Mouse (Mus musculus) lung, embryonic 14.5 days (tissue): Measurements from ENCODE around the gene Fgf6. TPM values are rescaled to one million over a fixed set of nuclear protein-coding genes. Genes with fewer than 3 reads are reported as not detected.

Experiments
- ATAC-seq: fragments of 200-750 bp; cut with Nextera tagmentation; 2 replicates; pipeline ENCODE4 v1.8.0; 2017; ENCODE audit warnings: mild to moderate bottlenecking, moderate TSS enrichment, moderate library complexity; ENCODE audit not compliant: insufficient read depth
- DNase-seq: peaks from one replicate; pipeline ENCODE4 v3.0.0-alpha.2; 2015
- H3K27ac ChIP-seq: fragments of 300-500 bp; sonication (generic); 2 replicates; pipeline ENCODE4 v1.5.1; 2014; ENCODE audit warnings: low read depth, mild to moderate bottlenecking, moderate library complexity
- H3K27me3 ChIP-seq: fragments of 300-500 bp; sonication (generic); 2 replicates; pipeline ENCODE4 v1.6.1; 2014; ENCODE audit warnings: low read length, control low read depth; ENCODE audit not compliant: insufficient read depth
- H3K36me3 ChIP-seq: fragments of 300-500 bp; sonication (generic); 2 replicates; pipeline ENCODE4 v1.6.1; 2014; ENCODE audit warnings: control low read depth; ENCODE audit not compliant: insufficient read depth
- H3K4me1 ChIP-seq: fragments of 300-500 bp; sonication (generic); 2 replicates; pipeline ENCODE4 v1.6.1; 2014; ENCODE audit warnings: antibody characterized with exemption, control low read depth; ENCODE audit not compliant: insufficient read depth
- H3K4me2 ChIP-seq: fragments of 300-500 bp; sonication (generic); 2 replicates; pipeline ENCODE4 v1.6.1; 2014; ENCODE audit warnings: mild to moderate bottlenecking
- H3K4me3 ChIP-seq: fragments of 300-500 bp; sonication (generic); 2 replicates; pipeline ENCODE4 v1.5.1; 2014; ENCODE audit warnings: low read depth, low read length
- H3K9ac ChIP-seq: fragments of 300-500 bp; sonication (generic); 2 replicates; pipeline ENCODE4 v1.6.1; 2014
- H3K9me3 ChIP-seq: fragments of 300-500 bp; sonication (generic); 2 replicates; pipeline ENCODE4 v1.6.1; 2016; ENCODE audit warnings: low read depth, low read length, control low read depth
- CTCF ChIP-seq: IDR thresholded peaks from 2 replicates; pipeline ENCODE4 v1.5.1; 2016; ENCODE audit warnings: antibody characterized with exemption, low read depth
- WGBS: fragments of 180-500 bp; shearing (Covaris S2); extraction: QIAGEN DNeasy Blood & Tissue Kit; methylation state at CpG from one replicate; pipeline ENCODE4 v1.1.7; 2014; 5-methylcytosine and 5-hydroxymethylcytosine counted together
- polyA plus RNA-seq: library from polyadenylated mRNA; unstranded; fragments of >200 nt; fragmentation: Nextera tagmentation; extraction: Ambion mirVana; gene quantifications from 2 replicates; pipeline ENCODE4 v1.2.1, GENCODE M21; 2014

Fgf6 gene
- polyA plus RNA-seq, 1 experiment from 2014 or later: not detected

- Histone ChIP-seq H3K36me3 (no peaks in the 10 kb centered on the region), H3K9ac (no peak overlapping the region), H3K4me2 (no peak overlapping the region), H3K4me1 (no peaks in the 10 kb centered on the region), H3K27me3 (no peaks in the 10 kb centered on the region), H3K9me3 (no peaks in the 10 kb centered on the region), H3K27ac (no peak overlapping the region), H3K4me3 (no peak overlapping the region)
- WGBS: 77% methylated on average over 3 of the region's 3 CpGs
- DNase-seq (no peak), ATAC-seq (no peak)
- no peak for TF ChIP-seq CTCF
These were observed 8.8 kb upstream of the Fgf6 start for GRCm38 (mm10) chr6:127006551-127006950.

GRCm38 (mm10) chr6:127010021-127010420 is 5.4 kb upstream of the Fgf6 start:
- no peak for TF ChIP-seq CTCF
- H3K4me3 ChIP-seq: no peak overlapping the region
- DNase-seq (no peak), ATAC-seq (no peak)
- no peak overlapping the region for H3K27ac ChIP-seq
- H3K4me2 ChIP-seq: no peak overlapping the region
- 89% methylated on average over 13 of the region's 13 CpGs for WGBS
- H3K4me1 ChIP-seq: no peaks in the 10 kb centered on the region
- no peaks in the 10 kb centered on the region for H3K36me3 ChIP-seq
- H3K9me3 ChIP-seq: no peaks in the 10 kb centered on the region
- H3K27me3 ChIP-seq: no peaks in the 10 kb centered on the region
- no peak overlapping the region for H3K9ac ChIP-seq

GRCm38 (mm10) chr6:127011947-127012535 is 3.3 kb upstream of the Fgf6 start:
- H3K9ac ChIP-seq: no peak overlapping the region
- DNase-seq: no peak
- TF ChIP-seq CTCF: no peak
- WGBS: 77% methylated on average over 13 of the region's 13 CpGs
- no peak overlapping the region for H3K4me2 ChIP-seq
- H3K4me3 ChIP-seq: no peak overlapping the region
- H3K27me3 ChIP-seq: no peaks in the 10 kb centered on the region
- no peaks in the 10 kb centered on the region for H3K4me1 ChIP-seq
- no peak for ATAC-seq
- no peaks in the 10 kb centered on the region for H3K9me3 ChIP-seq
- H3K36me3 ChIP-seq: no peaks in the 10 kb centered on the region
- H3K27ac ChIP-seq: no peak overlapping the region

GRCm38 (mm10) chr6:127019254-127019653 is 3.9 kb downstream of the Fgf6 start:
- H3K27me3 ChIP-seq: peaks cover 21% of the 10 kb centered on the region
- TF ChIP-seq CTCF: no peak
- no peaks in the 10 kb centered on the region for H3K9me3 ChIP-seq
- H3K36me3 ChIP-seq: no peaks in the 10 kb centered on the region
- H3K27ac ChIP-seq: no peak overlapping the region
- ATAC-seq: no peak
- H3K4me3 ChIP-seq: no peak overlapping the region
- no peak for DNase-seq
- no peaks in the 10 kb centered on the region for H3K4me1 ChIP-seq
- H3K4me2 ChIP-seq: no peak overlapping the region
- 3% methylated on average over 6 of the region's 6 CpGs for WGBS
- H3K9ac ChIP-seq: no peak overlapping the region

GRCm38 (mm10) chr6:127020431-127020830 is 5.0 kb downstream of the Fgf6 start:
- Histone ChIP-seq H3K4me3 (no peak overlapping the region), H3K4me2 (no peak overlapping the region), H3K36me3 (no peaks in the 10 kb centered on the region), H3K9me3 (no peaks in the 10 kb centered on the region), H3K27me3 (peaks cover 21% of the 10 kb centered on the region), H3K27ac (no peak overlapping the region), H3K4me1 (no peaks in the 10 kb centered on the region), H3K9ac (no peak overlapping the region)
- WGBS: 16% methylated on average over 13 of the region's 13 CpGs
- no peak for ATAC-seq
- no peak for DNase-seq
- no peak for TF ChIP-seq CTCF

- DNase-seq: no peak
- Histone ChIP-seq H3K4me2 (no peak overlapping the region), H3K4me1 (no peaks in the 10 kb centered on the region), H3K27me3 (peaks cover 17% of the 10 kb centered on the region), H3K9ac (no peak overlapping the region), H3K36me3 (no peaks in the 10 kb centered on the region), H3K27ac (no peak overlapping the region), H3K9me3 (no peaks in the 10 kb centered on the region), H3K4me3 (no peak overlapping the region)
- WGBS: 70% methylated on average over 7 of the region's 7 CpGs
- no peak for ATAC-seq
- no peak for TF ChIP-seq CTCF
These were observed 9.4 kb downstream of the Fgf6 start for GRCm38 (mm10) chr6:127024836-127025235.

GRCm38 (mm10) chr6:127034760-127035159 is 19.4 kb downstream of the Fgf6 start:
- WGBS: 13% methylated on average over 10 of the region's 10 CpGs
- Histone ChIP-seq H3K27ac (no peak overlapping the region), H3K9ac (0 out of 2 replicates have a peak overlapping the region, but pooled peaks have one; percentile 37), H3K4me3 (peak overlapping the region; percentile 34), H3K4me1 (no peaks in the 10 kb centered on the region), H3K27me3 (no peaks in the 10 kb centered on the region), H3K4me2 (peak overlapping the region; percentile 54), H3K9me3 (no peaks in the 10 kb centered on the region), H3K36me3 (no peaks in the 10 kb centered on the region)
- peak; percentile 85 for ATAC-seq
- DNase-seq: peak; percentile 84
- peak; percentile 84 for TF ChIP-seq CTCF

GRCm38 (mm10) chr6:127044909-127045308 is 29.5 kb downstream of the Fgf6 start:
- Histone ChIP-seq H3K9ac (no peak overlapping the region), H3K36me3 (no peaks in the 10 kb centered on the region), H3K27ac (no peak overlapping the region), H3K4me1 (peaks cover 8% of the 10 kb centered on the region; the same call in 1 of the 2 replicates), H3K27me3 (no peaks in the 10 kb centered on the region), H3K9me3 (no peaks in the 10 kb centered on the region), H3K4me2 (no peak overlapping the region), H3K4me3 (no peak overlapping the region)
- TF ChIP-seq CTCF: no peak
- peak; percentile 88 for DNase-seq
- ATAC-seq: peak; percentile 80; the same call in 1 of the 2 replicates
- WGBS: 43% methylated on average over 6 of the region's 6 CpGs
